Mouse (Mus musculus) ovary, adult 18-20 months (tissue): Measurements from ENCODE around the gene Zrsr1.

Source experiments
- DNase-seq: peaks from one replicate; pipeline ENCODE4 v3.0.0; 2022; ENCODE audit warnings: low spot score, mixed read lengths

Zrsr1 gene

GRCm38 (mm10) chr11:22972746-22973526, 1.1 kb downstream of the Zrsr1 start:
- DNase-seq = peak; percentile 75

DNA sequence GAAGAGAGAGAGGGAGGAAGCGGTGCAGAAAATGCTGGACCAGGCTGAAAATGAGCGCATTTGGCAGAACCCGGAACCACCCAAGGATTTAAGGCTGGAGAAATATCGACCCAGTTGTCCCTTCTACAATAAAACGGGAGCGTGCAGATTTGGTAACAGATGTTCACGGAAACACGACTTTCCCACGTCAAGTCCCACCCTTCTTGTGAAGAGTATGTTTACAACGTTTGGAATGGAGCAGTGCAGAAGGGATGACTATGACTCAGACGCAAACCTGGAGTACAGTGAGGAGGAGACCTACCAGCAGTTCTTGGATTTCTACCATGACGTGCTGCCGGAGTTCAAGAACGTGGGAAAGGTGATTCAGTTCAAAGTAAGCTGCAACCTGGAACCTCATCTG, 1.8 kb downstream of the Zrsr1 start:
- no peak for DNase-seq

- DNase-seq = no peak
These were observed 6.4 kb downstream of the Zrsr1 start for GRCm38 (mm10) chr11:22978215-22978614.

- DNase-seq = no peak
These were observed 6.9 kb downstream of the Zrsr1 start for GRCm38 (mm10) chr11:22978711-22979110.

GRCm38 (mm10) chr11:22979221-22979620, 7.4 kb downstream of the Zrsr1 start:
- no peak for DNase-seq

GRCm38 (mm10) chr11:22981041-22981440, 9.2 kb downstream of the Zrsr1 start:
- no peak for DNase-seq

DNA sequence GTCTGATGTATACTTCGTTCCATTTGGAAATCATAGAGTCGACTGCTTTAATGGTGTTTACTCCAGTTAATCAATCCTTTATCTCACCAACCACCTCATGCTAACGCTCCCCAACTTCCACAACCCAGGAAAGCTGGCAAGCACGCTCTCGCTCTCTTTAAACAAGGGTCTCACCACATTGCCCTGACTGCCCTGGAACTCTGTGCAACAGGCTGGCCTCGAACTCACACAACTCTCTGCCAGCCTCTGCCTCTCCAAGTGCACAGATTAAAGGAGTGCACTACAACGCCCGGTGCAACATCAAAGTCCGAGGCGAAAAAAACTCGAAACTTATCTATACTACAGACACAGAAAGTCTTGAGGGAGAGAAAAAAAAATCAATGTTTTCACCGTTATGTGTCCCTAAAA, 9.7 kb downstream of the Zrsr1 start:
- DNase-seq = no peak

DNA sequence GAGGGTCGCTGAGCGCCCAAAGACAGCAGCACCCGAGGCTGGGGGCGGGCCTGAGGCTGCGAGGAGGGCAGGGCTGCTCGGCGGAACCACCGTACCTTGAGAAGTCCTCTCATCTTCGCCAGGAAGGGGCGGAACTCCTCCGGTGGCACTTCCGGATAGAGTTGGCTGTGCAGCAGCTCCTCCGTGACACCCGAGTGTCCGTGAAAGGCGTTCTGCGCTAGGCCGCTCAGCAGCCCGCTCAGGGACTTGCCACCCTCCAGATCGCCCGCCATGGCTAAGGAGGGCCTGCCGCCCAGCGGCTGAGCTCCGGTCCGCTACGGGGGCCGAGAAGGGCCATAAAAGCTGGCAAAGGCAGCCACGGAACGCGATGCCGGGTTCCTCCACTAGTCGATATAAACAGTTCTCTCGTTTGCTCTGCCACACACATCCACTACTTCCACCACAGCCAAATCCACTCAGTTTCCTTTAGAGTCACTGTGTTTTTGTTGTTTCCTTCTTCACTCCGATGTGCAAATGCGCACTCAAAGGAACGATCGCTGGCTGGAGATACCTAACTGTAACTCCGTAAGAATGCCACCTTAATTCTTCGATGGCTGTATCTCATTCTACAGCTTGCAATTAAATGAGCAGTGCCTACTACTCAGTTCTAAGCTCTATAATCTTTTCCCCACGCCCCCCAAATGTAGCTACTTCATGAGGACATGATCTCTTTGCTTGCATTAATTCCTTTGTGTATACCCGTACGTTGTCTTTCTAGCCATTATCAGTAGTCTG, 10.4 kb downstream of the Zrsr1 start, which contains the start of the genes Gm28048 and Commd1:
Gene Gm28048 (minus strand): TSS at position 107 of the 774 bp plus-strand sequence.
Gene Commd1 (minus strand): TSS at position 399 of the 774 bp plus-strand sequence.
- DNase-seq = peak; percentile 92

GRCm38 (mm10) chr11:22982846-22983245, 11.0 kb downstream of the Zrsr1 start:
- no peak for DNase-seq

GRCm38 (mm10) chr11:22985510-22985909, 13.7 kb downstream of the Zrsr1 start:
- no peak for DNase-seq

DNA sequence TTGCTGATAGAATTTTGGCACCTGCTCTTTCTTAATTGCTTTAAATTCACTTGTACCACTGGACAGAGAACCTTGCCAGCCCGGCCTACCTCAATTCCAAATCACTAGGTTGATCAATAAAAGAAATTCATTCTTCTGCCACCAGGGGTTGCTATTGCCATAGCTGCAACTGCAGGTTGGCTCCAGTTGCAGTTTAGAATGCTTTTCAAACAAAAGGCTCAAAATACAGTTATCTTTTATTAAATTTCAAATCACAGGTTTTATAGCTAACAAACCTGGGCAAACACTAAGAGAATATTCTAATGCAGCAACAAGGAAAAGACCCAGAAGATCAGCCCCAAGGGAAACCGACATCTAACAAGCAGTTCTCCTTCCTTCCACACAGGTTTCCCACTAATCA, 15.6 kb downstream of the Zrsr1 start:
- DNase-seq = no peak

DNA sequence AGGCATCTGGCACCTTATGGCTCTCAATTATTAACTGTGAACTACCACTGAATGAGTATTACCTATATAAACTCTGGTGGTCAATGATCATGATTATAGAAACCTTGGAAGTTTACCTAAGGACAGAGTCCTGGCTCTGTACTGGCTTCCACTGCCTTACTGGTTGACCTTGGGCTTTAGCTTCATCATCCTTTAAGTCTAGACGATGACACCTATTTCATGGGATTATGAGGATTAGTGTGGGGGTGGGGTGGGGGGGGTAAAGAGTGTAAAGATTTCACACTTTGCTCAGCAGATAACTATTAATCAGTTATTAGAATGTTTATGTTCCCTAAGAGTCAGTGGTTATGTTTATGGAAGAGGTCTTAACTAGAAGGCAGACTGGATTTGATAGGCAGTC, 18.0 kb downstream of the Zrsr1 start:
- no peak for DNase-seq

GRCm38 (mm10) chr11:22990393-22991126, 18.8 kb downstream of the Zrsr1 start, which contains the start of gene Cct4:
Cct4 (plus strand) TSS chr11:22990519.
- peak; percentile 92 for DNase-seq

- no peak for DNase-seq
These were observed 19.5 kb downstream of the Zrsr1 start for GRCm38 (mm10) chr11:22991218-22991835.

DNA sequence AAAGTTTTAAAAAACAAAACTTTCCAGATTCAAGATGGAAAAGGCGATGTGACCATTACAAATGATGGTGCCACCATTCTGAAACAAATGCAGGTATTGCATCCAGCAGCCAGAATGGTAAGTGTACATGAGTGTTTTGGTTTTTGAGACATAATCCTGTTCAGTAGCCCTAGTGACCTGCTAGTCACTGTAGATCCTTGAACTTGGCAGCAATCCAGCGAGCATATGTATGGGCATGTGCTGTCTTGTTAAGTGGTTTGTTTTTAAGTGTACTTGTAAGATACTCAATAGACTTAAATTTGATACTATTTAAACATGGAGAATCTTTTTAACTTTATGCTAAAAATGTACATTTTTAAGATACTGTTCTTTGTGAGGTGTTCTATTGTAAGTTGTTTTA, 22.5 kb downstream of the Zrsr1 start:
- no peak for DNase-seq

DNA sequence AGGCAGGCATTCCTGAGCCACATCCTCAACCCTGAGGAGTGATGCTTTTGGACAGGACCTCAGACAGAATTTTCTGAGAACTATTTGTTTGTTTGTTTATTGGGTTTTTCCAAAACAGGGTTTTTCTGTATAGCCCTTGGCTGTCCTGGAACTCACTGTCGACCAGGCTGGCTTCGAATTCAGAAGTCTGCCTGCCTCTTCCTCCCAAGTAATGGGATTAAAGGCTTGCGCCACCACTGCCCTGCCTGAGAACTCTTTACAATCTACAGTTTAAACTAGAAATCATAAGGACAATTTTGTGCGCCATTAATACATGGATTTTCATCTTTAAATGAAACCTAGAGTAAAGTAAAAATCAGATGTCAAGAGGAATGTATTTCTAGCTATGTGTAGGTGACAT, 23.7 kb downstream of the Zrsr1 start:
- DNase-seq = no peak

DNA sequence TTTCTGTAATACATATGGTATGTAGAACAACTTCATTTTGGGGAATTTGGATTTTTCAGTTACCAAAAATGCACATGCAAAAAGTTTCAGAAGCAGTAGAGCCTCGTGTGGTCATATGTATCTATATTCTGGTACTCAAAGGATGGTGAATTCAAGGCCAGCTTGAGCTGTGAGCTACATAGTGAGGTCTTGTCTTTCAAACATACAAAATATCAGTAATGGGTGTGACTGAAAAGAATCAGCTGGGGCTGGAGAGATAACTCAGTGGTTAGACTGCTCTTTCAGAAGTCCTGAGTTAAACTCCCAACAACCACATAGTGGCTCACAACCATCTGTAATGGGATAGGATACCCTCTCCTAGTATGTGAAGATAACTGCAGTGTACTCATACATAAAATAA, 26.5 kb downstream of the Zrsr1 start:
- DNase-seq = no peak

DNA sequence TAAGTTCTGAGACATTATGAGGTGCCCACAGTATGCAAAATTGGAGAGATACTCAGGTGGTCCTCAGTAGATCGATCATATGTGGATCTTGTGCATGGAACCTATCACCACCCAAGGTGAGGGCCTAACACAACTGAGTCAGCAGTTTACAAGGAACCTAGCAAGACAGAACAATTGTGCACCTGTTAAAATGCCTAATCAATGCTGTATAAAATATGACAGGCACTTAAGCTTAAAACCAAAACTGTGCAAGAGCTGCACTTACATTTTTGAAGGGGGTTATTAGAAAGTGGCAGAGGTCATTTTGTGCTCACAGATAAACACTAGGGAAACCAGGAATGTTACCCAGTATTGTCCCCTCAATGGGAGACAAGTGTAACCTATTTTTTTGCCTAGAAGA, 33.5 kb downstream of the Zrsr1 start:
- no peak for DNase-seq

DNA sequence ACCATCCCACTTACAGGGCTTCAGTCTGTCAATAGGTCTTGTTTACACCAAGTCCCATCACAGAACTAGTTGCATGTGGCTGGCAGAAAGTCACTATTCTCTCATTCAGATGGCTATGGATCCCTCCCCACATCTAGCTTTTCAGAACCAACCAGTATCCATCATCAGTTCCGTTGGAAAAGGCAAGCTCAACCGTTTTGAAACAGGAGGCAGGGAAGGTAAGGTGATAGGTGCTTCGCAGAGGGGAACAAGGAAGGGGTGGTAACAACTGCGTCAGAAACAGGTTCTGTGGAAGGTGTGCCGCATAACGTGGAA, 35.3 kb downstream of the Zrsr1 start:
- no peak for DNase-seq

GRCm38 (mm10) chr11:23007481-23008180, 35.8 kb downstream of the Zrsr1 start, which contains the start of gene Fam161a:
Fam161a (plus strand) TSS chr11:23007531.
- peak; percentile 66 for DNase-seq

DNA sequence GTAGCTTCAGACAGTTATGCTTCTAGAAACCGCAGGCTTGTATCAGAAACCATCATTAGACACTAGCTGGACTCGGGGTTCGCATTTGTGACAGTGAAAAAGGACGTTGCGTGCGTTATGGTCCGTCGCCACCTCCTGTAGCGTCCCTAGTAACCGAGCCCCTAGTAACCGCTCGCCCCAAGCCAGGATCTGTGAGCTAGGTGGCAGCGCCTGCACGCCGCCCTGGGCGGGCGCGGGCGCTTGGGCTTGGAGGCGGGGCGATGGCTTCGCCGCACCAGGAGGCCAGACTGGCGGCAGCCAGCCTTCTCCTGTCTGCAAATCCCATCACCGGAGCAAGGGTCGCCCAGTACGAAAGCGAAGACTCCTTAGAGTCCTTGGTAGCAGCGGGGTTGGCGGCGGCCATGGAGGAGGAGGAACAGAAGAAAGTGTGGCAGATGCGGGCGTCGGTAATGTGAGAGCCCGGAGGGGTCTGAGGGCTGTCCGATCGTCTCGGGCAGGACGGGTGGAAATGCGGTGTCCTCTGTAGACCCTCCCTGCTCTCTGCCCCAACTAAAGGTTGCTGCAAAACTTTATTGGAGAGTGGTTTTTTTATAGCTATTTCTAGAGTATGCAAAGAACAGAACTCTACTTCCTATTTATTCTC, 36.5 kb downstream of the Zrsr1 start:
- peak; percentile 80 for DNase-seq
